Mouse (Mus musculus) ES-Bruce4 (cell line): ENCODE measurements around the gene Olfr597. TPM values are rescaled to one million over a fixed set of nuclear protein-coding genes. Genes with fewer than 3 reads are reported as not detected.
"Not testable (repeated sequence)": the region's sequence is repeated elsewhere in the genome, so short reads cannot be mapped to it uniquely, and the experiment has no call there.

Source experiments
- H3K27ac ChIP-seq: 2 replicates; pipeline ENCODE4 v1.5.1; 2012; ENCODE audit warnings: low read length, inconsistent platforms; ENCODE audit not compliant: insufficient read depth
- H3K27me3 ChIP-seq: 2 replicates; pipeline ENCODE4 v1.6.1; 2012; ENCODE audit warnings: mild to moderate bottlenecking, low read length, inconsistent platforms; ENCODE audit not compliant: control insufficient read depth, poor library complexity, insufficient read depth, severe bottlenecking
- H3K36me3 ChIP-seq: 2 replicates; pipeline ENCODE4 v1.6.1; 2012; ENCODE audit warnings: inconsistent platforms, mild to moderate bottlenecking, low read length, moderate library complexity; ENCODE audit not compliant: control insufficient read depth, poor library complexity, insufficient read depth, severe bottlenecking
- H3K4me1 ChIP-seq: one replicate; pipeline ENCODE4 v1.8.1; 2011; ENCODE audit warnings: low read length; ENCODE audit not compliant: control insufficient read depth, insufficient read depth
- H3K4me3 ChIP-seq: 2 replicates; pipeline ENCODE4 v1.5.1; 2011; ENCODE audit warnings: low read depth, mild to moderate bottlenecking, low read length
- H3K9ac ChIP-seq: 2 replicates; pipeline ENCODE4 v1.6.1; 2012; ENCODE audit warnings: low read depth, mild to moderate bottlenecking, inconsistent platforms; ENCODE audit not compliant: poor library complexity, severe bottlenecking
- H3K9me3 ChIP-seq: replicated peaks from 2 replicates; pipeline ENCODE4 v1.6.1; 2012; ENCODE audit warnings: mild to moderate bottlenecking, low read length, inconsistent platforms; ENCODE audit not compliant: control insufficient read depth, poor library complexity, insufficient read depth, severe bottlenecking
- CTCF ChIP-seq: IDR thresholded peaks from one replicate; pipeline ENCODE4 v1.8.1; 2011; ENCODE audit warnings: low read depth, low read length
- EP300 ChIP-seq: IDR thresholded peaks from 2 replicates; pipeline ENCODE4 v1.6.1; 2011; ENCODE audit warnings: low read depth, low read length; ENCODE audit not compliant: insufficient read depth
- POLR2A ChIP-seq: IDR thresholded peaks from one replicate; pipeline ENCODE4 v1.8.1; 2011; ENCODE audit warnings: low read length; ENCODE audit not compliant: insufficient read depth
- polyA plus RNA-seq: library from polyadenylated mRNA; stranded (reverse); fragments of >200 nt; gene quantifications from 2 replicates; pipeline ENCODE4 v1.2.4, GENCODE M21; 2011; ENCODE audit warnings: low read depth; ENCODE audit not compliant: missing spikeins, insufficient read depth, insufficient read length

The Olfr597 gene
- polyA plus RNA-seq, result not detected in 2 replicates

DNA sequence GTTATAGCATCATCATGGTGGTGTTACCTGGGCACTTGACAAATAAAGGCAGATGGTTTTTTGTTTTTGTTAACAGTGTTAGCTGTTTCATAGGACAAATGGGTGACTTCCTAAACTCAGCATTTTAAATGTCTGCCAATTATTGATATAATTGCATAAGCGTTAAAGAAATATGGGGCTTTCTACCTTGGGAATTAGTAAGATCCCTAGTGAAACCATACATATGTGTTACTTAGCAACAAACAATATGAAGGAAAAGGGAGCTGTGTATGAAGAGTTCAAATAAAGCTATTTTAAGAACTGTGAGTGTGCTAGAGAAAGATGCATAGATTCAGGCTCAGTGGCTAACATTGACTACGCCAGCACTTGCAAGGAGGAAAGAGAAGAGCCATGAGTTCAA is at the start of gene Olfr597:
Gene Olfr597 (plus strand): TSS at position 301 of the 400 bp plus-strand sequence.
- not testable (repeated sequence) for H3K9ac ChIP-seq, H3K27ac ChIP-seq, H3K4me3 ChIP-seq, H3K27me3 ChIP-seq, H3K36me3 ChIP-seq, H3K9me3 ChIP-seq, H3K4me1 ChIP-seq

GRCm38 (mm10) chr7:103305348-103305747 is 10.8 kb upstream of the Olfr597 start, which contains the start of gene Olfr596:
Gene Olfr596 (plus strand): TSS chr7:103305648.
- not testable (repeated sequence) for H3K4me1 ChIP-seq, H3K9me3 ChIP-seq, H3K9ac ChIP-seq

DNA sequence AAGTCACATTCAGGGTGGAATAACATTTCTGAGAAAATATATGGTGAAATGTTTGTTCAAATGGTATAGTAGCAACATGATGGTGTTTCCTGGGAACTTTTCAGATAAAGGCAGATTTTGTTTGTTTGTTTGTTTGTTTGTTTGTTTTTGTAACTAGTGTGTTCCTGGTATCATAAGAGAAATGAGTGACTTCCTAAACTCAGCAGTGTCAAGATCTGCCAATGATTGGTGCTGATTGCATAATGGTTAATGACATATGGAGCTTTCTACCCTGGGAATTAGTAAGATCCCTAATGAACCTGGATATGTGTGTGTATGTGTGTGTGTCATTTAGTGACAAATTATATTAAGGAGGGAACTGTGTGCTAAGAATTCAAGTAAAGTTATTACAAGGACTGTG is 7.2 kb downstream of the Olfr597 start, which contains the start of gene Olfr598:
Gene Olfr598 (plus strand): TSS at position 301 of the 400 bp plus-strand sequence.
- Histone ChIP-seq H3K4me1 (no peaks in the 10 kb centered on the region), H3K4me3 (no peak within 1 kb of the TSS), H3K9me3 (no peaks in the 10 kb centered on the region), H3K27ac (no peak within 1 kb of the TSS), H3K36me3 (no peaks in the 10 kb centered on the region), H3K9ac (no peak within 1 kb of the TSS), H3K27me3 (no peaks in the 10 kb centered on the region)
- TF ChIP-seq CTCF, result no peak
- no peak for TF ChIP-seq EP300
- no peak for TF ChIP-seq POLR2A

More at GRCm38 (mm10) chr7:103305348-103305747, 10.8 kb upstream of the Olfr597 start, which contains the start of gene Olfr596:
- not testable (repeated sequence) for H3K27me3 ChIP-seq, H3K4me3 ChIP-seq, H3K27ac ChIP-seq, H3K36me3 ChIP-seq

- no peak within 1 kb of the TSS for H3K9ac ChIP-seq
- H3K9me3 ChIP-seq, result no peaks in the 10 kb centered on the region
- no peaks in the 10 kb centered on the region for H3K36me3 ChIP-seq
- H3K27me3 ChIP-seq, result no peaks in the 10 kb centered on the region
- H3K4me1 ChIP-seq, result no peaks in the 10 kb centered on the region
- H3K4me3 ChIP-seq, result no peak within 1 kb of the TSS
- no peak within 1 kb of the TSS for H3K27ac ChIP-seq
- no peak for TF ChIP-seq POLR2A
- no peak for TF ChIP-seq EP300
- no peak for TF ChIP-seq CTCF
Observed at GRCm38 (mm10) chr7:103335617-103336016, 19.5 kb downstream of the Olfr597 start, which contains the start of gene Olfr599. Gene Olfr599 (plus strand): TSS chr7:103335917.

DNA sequence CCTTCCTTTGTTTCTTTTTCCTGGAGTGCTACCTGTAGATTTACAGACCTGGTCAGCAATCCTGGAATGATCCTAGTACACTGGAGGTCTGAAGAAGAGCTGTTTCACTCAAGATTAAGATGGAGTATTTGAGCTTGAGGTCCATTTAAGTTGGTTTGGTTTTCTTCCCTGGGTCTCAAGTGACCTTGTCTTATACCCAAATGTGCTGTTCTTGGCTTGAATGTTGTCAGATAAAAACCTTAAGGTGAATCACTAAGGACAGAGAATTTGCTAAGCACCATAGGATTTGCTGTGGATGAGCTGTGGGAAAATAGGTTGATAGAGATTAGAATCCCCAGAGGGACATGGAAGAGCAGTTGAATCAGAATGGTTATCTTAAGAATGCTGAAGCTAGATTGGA is 33.5 kb downstream of the Olfr597 start, which contains the start of gene Olfr600:
Gene Olfr600 (minus strand): TSS at position 101 of the 400 bp plus-strand sequence.
- no peaks in the 10 kb centered on the region for H3K36me3 ChIP-seq
- H3K27ac ChIP-seq, result no peak within 1 kb of the TSS
- H3K4me3 ChIP-seq, result no peak within 1 kb of the TSS
- no peaks in the 10 kb centered on the region for H3K27me3 ChIP-seq
- H3K4me1 ChIP-seq, result no peaks in the 10 kb centered on the region
- TF ChIP-seq CTCF, result no peak
- no peak for TF ChIP-seq EP300
- no peak for TF ChIP-seq POLR2A
- H3K9me3 ChIP-seq, result no peaks in the 10 kb centered on the region
- no peak within 1 kb of the TSS for H3K9ac ChIP-seq

GRCm38 (mm10) chr7:103362555-103362954 is 46.4 kb downstream of the Olfr597 start, which contains the start of gene Olfr601:
Gene Olfr601 (minus strand): TSS chr7:103362655.
- Histone ChIP-seq H3K4me3 (no peak within 1 kb of the TSS), H3K9me3 (no peaks in the 10 kb centered on the region), H3K36me3 (no peaks in the 10 kb centered on the region), H3K27ac (no peak within 1 kb of the TSS), H3K4me1 (no peaks in the 10 kb centered on the region), H3K9ac (no peak within 1 kb of the TSS), H3K27me3 (no peaks in the 10 kb centered on the region)
- no peak for TF ChIP-seq POLR2A
- no peak for TF ChIP-seq CTCF

Other genes with a start within 250 kb of the Olfr597 start
- gene Olfr584, start 234.4 kb upstream of the Olfr597 start, polyA plus RNA-seq, result not detected in 2 replicates
- gene Olfr585, start 218.6 kb upstream of the Olfr597 start, polyA plus RNA-seq, result not detected in 2 replicates
- gene Olfr586, start 190.7 kb upstream of the Olfr597 start, polyA plus RNA-seq, result not detected in 2 replicates
- not detected in 2 replicates for gene Olfr588-ps1, start 175.4 kb upstream of the Olfr597 start, polyA plus RNA-seq
- not detected in 2 replicates for gene Olfr589, start 160.0 kb upstream of the Olfr597 start, polyA plus RNA-seq
- not detected in 2 replicates for gene Olfr591, start 138.0 kb upstream of the Olfr597 start, polyA plus RNA-seq
- gene Olfr592, start 131.5 kb upstream of the Olfr597 start, polyA plus RNA-seq, result not detected in 2 replicates
- gene Olfr593, start 104.5 kb upstream of the Olfr597 start, polyA plus RNA-seq, result not detected in 2 replicates
- not detected in 2 replicates for gene Olfr594, start 99.3 kb upstream of the Olfr597 start, polyA plus RNA-seq
- not detected in 2 replicates for gene Usp17ld, start 63.8 kb upstream of the Olfr597 start, polyA plus RNA-seq
- gene Olfr596, start 10.7 kb upstream of the Olfr597 start, polyA plus RNA-seq, result not detected in 2 replicates
- gene Olfr598, start 7.3 kb downstream of the Olfr597 start, polyA plus RNA-seq, result not detected in 2 replicates
- gene Olfr599, start 19.6 kb downstream of the Olfr597 start, polyA plus RNA-seq, result not detected in 2 replicates
- not detected in 2 replicates for gene Olfr600, start 33.4 kb downstream of the Olfr597 start, polyA plus RNA-seq
- not detected in 2 replicates for gene Olfr601, start 46.3 kb downstream of the Olfr597 start, polyA plus RNA-seq
- not detected in 2 replicates for gene Olfr603, start 69.9 kb downstream of the Olfr597 start, polyA plus RNA-seq
- gene Usp17lc, start 98.8 kb downstream of the Olfr597 start, polyA plus RNA-seq, result not detected in 2 replicates
- not detected in 2 replicates for gene Olfr605, start 129.1 kb downstream of the Olfr597 start, polyA plus RNA-seq
- not detected in 2 replicates for gene Olfr606, start 132.7 kb downstream of the Olfr597 start, polyA plus RNA-seq
- gene Olfr607, start 147.8 kb downstream of the Olfr597 start, polyA plus RNA-seq, result 0.13 TPM in 1 of 2 replicates, not detected in the other
- gene Olfr608, start 153.6 kb downstream of the Olfr597 start, polyA plus RNA-seq, result not detected in 2 replicates
- not detected in 2 replicates for gene Olfr609, start 181.7 kb downstream of the Olfr597 start, polyA plus RNA-seq
- not detected in 2 replicates for gene Olfr610, start 195.8 kb downstream of the Olfr597 start, polyA plus RNA-seq
- not detected in 2 replicates for gene Olfr611, start 204.5 kb downstream of the Olfr597 start, polyA plus RNA-seq
- gene Olfr612, start 226.4 kb downstream of the Olfr597 start, polyA plus RNA-seq, result not detected in 2 replicates
- gene Olfr613, start 231.8 kb downstream of the Olfr597 start, polyA plus RNA-seq, result not detected in 2 replicates
- gene Olfr615, start 239.8 kb downstream of the Olfr597 start, polyA plus RNA-seq, result not detected in 2 replicates